Mouse (Mus musculus) left cerebral cortex, postnatal 14 days (tissue): Measurements from ENCODE around the gene Pfkp. TPM values are rescaled to one million over a fixed set of nuclear protein-coding genes. Genes with fewer than 3 reads are reported as not detected.

ENCODE experiments used
- DNase-seq, 2 experiments: peaks; one replicate each; pipeline ENCODE4 v3.0.0; 2021 to 2022; ENCODE audit warnings: low spot score in 2 of 2, mixed read lengths in 1 of 2
- intact Hi-C: fragments of 180-260 bp; cut with DNase I; formaldehyde crosslinking; loops from one replicate; pipeline ENCODE4 v1.15.1; 2025
- long read RNA-seq, 2 experiments: library from polyadenylated mRNA; stranded (forward); transcript quantifications; one replicate each; pipeline ENCODE4 v2.0.0; 2021
- total RNA-seq, 2 experiments: library from RNA; stranded (reverse); gene quantifications; 2 replicates each; pipeline ENCODE4 v1.2.3; 2021

Pfkp gene
- total RNA-seq, result 100 to 1,000 TPM; 260 to 273 TPM
- long read RNA-seq, experiment 1, full-length matches to known transcripts, result 322 of 360 reads
- long read RNA-seq, experiment 1, partial matches to known transcripts, result 22 of 360 reads
- long read RNA-seq, experiment 1, other reads (novel, unspliced or antisense), result 16 of 360 reads
- long read RNA-seq, experiment 2, full-length matches to known transcripts, result 308 of 338 reads
- long read RNA-seq, experiment 2, partial matches to known transcripts, result 16 of 338 reads
- long read RNA-seq, experiment 2, other reads (novel, unspliced or antisense), result 14 of 338 reads

DNA sequence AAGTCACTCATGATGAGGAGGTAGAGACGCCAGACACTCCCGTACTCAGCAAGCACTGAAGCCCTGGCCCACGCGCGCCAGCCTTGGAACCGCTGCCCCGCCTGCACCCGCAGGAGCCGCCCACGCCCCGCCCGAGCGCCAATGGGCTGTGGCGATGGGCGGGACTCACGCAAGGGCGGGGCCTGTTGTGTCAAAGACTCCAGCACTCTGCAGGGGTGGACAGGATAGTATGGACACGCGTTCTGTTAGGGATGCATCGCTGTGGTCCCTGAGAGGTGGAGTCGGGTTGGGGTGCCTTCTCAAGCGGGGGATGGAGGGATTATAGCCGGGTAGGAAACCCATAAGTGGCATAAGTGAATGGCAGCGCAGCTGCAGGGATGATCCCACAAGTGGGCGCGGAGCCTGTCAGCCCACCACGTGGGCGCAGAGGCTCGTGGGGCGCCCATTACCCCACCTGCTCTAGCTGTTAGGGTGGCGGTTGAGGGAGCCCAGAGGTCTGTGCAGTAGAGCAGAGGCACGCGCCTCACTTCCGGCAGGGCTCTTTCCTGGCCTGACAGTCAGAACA, at the start of gene Pfkp:
Pfkp (minus strand) TSS at position 109 of the 565 bp plus-strand sequence.
- intact Hi-C loops, result no loop called here
- DNase-seq, result peak; percentile 96 to 97

DNA sequence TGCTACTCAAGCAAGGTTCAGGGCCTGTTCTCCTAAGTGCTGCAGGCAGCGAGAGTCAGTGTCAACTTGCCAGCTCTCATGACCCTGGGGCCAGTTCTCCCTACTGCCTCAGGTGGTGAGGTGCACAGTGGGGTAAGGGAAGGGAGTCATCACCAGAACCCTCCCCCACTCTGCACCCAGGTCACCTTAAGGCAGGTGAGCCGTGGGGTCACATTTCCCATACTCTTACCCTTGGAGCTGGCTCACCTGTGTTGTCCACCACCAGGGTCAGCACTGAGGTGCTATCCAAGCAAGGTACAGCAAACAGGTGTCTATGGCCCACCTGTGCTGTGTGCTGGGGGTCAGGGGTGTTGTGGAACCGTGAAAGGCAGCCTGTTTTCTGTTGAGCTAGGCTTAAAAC, 42.0 kb upstream of the Pfkp start:
- DNase-seq, result no peak

DNA sequence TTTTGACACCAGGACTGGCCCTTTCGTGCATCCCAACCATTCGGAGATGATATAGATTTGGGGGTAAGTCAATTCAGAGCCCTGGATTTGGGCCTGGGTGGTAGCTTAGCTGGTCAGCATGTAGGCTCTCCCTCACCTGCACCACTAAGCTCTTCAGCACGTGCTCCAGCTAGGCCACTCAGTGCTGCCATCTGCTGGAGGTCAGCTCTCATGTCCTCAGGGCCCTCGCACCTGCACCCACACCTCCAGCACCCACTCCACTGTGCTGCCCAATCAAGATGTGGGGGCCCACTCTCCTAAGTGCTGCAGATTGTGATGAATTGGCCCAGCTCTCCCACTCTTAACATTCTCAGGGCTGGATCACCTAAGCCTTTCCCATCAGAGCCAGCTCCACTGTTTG, 41.4 kb upstream of the Pfkp start:
- intact Hi-C loops, result no loop called here

More for the DNA sequence above, 42.0 kb upstream of the Pfkp start:
- intact Hi-C loops, result no loop called here

DNA sequence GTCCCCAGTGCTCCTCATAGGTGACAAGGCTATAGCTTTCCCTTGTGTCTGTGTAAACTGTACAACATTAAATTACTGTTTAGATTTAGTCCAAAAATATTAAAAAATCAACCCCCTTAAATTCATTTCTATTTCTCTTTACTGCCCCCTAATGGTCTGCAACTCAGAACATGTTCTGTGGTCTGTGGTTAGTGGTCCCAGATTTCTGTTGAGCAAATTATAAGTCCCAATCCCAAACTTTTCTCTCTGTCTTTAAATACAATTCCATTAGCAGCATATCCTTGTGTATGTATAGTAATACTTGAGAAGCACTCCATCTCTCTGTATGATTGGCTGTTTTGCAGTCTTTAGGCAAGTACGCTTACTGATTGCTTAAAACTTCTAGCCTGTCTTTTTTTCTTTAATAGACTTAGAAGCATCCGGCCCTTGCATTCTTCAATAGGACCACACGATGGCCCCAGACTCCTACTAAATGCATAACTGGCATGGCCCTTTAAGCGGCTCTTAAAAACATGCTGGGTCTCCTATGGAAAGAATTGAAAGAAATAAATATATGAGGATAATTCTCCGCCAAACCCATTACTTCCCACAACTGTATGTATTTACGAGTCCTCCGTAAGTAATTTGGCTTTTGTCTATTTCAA, 40.3 kb upstream of the Pfkp start:
- DNase-seq, result peak; percentile 74 to 79
- intact Hi-C loops, result no loop called here

More for the DNA sequence above, 41.4 kb upstream of the Pfkp start:
- DNase-seq, result peak; percentile 15 to 29

DNA sequence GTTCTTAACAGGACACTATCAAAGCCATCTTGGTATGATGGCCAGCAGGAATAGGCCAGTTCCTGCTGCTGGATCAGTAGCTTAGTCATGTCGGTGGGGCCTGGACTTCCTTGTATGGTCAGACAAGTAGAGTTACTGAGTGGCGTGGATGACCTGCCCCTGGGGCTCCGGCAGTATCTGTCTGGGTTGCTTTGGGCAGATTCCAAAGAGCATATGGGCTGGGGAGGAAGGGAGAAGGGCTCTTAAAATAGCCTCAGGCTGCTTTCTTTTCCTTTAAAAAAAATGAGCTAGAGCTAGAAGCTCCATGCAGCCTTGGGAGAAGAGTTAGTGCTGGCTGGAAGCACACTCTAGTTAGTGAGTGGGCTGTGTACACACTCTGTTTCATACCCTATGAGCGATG, 18.3 kb upstream of the Pfkp start:
- DNase-seq, result peak; percentile 40 to 56
- intact Hi-C loops, result no loop called here

DNA sequence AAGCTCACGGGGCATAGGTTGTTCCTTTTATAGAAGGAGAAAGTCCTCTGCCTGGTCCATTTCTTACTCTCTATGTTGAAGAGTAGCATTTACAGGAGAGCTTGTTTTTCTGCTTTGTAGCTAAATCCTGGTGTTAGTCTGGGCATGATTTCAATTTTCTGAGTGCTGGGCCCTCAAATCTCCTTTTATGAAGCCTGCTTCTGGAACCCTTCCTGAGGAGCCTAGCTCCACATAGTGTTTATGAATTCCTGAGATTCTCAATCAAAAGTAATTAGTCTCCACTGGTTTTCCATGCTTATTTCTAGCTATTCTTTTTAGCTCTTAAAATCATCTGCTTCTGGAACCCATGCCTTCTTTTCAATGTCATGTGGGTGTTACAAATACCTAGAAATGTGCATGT, 16.9 kb upstream of the Pfkp start:
- DNase-seq, result no peak
- intact Hi-C loops, result no loop called here

DNA sequence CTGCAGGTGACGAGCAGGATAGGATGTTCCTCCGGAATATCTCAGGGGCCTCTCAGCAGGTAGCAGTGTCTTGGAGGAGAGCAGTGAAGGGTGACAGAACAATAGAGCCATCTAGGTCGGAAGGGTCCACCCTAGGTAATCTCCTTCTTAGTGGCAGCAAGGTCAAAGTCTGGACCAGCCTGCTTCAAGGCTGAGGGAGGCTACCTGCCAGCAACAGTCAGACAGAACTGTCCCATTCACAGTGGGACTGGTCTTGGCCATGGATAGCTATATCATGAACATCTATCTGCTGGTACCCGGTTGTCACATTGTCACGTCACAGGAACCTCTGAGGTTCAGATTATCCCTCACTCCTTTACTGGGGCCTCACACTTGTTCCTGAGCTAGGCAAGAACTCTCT, 15.6 kb upstream of the Pfkp start:
- intact Hi-C loops, result no loop called here
- no peak for DNase-seq

DNA sequence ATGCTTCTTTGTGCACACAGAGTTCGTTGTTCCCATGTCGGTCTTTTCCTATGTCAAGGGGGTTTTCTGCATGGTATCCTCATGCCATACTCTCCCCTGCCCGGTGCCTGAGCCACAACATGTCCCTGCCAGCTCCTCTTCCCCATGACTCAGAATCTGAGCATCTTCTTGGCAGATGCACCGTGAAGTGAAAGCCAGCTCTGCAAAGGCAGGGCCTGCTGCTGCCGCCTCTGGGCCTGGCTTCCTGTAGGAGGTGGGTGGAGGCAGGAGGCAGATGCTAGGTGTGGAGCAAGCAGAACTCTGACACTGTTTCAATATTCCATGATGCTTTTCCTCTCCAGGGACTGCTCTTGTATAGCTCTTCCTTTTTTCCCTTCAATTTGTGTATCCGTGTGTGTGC, 10.7 kb upstream of the Pfkp start:
- DNase-seq, result peak; percentile 68 to 87
- intact Hi-C loops, result no loop called here

DNA sequence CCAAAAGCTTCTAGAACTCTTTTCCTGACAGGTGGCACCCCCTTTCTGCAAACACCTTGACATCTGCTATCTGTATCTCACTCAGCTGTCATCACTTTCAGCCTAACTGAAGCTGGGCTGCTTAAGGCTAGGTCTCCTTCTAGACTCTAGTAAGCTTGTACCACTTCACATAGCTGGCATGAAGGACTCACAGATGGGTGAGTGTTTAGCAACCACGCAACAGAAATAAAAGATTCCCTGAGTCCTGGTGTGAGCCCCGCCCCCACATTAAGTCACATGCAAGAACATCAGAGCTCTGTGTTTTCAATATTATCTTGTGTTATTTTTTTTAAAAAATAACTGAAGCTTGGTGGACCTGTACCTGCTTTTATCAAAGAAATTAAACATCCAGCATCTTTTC, 8.7 kb upstream of the Pfkp start:
- intact Hi-C loops, result no loop called here
- peak; percentile 55 to 77 for DNase-seq

DNA sequence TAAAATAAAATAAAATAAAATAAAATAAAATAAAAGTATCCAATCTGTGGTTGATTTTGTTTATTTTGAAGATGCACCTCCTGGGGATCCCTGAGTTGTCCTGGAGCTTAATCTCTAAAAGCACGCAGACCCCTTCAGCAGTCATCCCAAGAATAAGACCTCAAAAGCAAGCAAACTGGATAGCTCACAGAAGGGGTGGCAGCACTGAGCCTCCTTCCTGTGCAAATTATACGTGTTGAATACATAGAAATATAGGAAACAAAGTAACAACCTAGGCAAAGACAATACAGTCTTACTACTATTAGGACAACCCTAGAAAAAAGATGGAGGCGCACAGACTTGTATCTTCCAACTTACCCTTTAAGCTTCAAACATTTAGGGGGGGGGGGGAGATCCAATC, 965 bp upstream of the Pfkp start:
- intact Hi-C loops, result no loop called here
- no peak for DNase-seq

DNA sequence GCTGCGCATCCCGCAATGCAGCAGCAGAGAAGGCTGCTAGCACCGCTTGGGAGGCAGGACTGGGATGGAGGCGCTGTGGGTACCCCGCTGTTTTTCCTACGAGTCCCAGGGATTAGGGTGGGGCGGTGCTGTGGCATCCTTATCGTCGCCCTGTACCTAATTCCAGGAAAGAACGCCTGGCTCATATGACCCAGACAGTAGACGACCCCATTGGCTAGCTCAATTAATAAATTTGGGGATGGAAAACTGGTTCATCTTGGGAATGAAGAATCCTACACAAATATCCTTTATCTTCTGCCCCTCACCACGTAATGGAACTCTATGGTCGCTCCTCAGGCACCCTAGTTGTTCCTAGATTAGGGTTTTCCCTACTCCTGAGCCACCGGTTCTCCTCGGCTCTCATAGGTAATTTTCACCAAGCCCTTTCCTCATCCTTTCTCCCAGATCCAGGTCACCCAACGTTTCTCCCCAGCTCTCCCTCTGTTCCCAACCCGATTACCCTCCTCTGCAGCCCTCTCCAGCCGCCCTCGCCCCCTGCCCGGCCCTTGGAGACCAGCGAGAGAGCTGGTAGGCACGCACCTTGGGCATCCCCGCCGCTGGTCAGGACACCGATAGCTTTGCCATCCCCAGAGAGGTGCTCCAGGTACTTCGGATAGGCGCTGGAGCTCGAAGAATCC, 447 bp downstream of the Pfkp start:
- intact Hi-C loops, result no loop called here
- DNase-seq, result peak in 1 of 2 experiments; percentile 32

DNA sequence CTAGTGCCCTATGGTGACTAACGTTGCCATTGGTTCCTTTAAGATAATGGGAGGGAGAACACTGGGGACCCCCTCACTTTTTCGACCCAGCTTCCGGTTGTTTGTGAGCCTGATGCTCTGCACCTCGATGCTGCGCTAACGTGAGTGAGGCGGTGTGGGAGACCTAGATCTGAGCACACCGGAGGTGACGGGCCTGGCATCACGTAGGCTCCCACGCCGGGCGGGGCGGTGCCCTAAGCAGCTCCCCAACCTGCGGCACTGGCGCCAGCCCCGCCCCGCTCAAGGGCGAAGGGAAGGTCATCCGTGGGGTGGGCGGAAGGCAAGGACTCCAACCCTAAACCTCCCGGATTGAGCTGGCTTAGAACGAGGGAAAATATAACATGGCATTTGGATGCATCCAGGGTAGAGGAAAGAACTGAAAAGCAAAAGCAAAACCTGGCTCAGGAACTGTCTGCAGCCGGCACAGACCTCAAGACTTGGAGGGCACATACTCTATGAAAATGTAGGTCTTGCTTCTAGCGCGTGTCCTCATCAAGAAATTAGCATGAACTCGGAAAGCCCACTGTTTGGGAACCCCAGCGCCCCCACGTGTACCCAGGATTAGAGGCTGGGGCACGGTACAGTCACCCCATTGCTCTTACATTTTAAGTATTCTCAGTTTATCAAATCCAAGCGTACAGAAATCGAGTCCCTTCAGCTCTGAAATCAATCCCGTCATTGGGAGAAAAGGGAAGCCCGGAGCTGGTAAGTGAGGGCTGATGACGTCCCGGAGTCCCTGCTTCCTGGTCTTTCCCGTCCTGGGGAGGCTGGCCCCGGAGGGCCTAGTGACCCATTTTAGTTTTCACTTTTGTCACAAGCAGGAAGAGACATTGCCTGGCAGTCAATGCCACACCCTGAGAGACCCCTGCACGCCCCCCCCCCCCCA, 1.2 kb downstream of the Pfkp start:
- intact Hi-C loops, result no loop called here
- DNase-seq, result peak; percentile 56 to 58

DNA sequence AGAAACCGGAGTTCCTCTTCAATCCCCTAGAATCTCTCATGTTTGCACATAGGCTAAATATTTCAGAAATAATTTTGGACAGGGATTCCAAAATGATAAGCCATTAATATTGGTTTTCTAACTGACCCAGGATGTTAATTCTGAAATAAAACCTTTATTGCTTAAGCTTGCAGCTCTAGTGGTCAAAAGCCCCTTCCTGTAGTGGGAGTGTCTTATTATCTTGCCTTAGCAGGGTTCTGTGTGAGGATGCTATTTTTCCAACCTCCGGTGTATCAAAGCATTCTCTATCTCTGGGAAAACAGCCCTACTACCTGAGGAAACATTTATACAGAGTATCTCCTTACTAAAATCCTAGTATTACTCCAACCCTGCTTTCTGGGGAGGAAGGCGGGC, 1.9 kb downstream of the Pfkp start:
- no peak for DNase-seq
- intact Hi-C loops, result no loop called here

DNA sequence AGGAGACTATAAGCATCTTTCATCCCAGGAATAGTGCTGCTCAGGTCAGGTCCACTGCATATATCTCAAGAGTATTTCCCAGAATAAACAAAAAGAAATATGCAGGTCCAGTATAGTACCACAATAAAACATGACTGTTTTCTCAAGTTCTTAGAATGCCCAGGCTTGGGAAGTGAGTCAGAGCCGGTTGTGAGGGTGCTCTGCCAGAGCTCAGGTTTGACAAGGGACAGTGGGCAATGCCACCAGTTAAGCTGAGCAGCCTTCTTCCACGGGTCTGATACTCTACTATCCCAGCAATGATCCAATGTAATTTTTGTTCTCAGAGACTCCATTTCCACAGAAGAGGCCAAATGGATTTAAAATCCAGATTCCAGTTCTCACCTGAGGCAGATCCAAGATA, 2.3 kb downstream of the Pfkp start:
- intact Hi-C loops, result no loop called here
- DNase-seq, result no peak

DNA sequence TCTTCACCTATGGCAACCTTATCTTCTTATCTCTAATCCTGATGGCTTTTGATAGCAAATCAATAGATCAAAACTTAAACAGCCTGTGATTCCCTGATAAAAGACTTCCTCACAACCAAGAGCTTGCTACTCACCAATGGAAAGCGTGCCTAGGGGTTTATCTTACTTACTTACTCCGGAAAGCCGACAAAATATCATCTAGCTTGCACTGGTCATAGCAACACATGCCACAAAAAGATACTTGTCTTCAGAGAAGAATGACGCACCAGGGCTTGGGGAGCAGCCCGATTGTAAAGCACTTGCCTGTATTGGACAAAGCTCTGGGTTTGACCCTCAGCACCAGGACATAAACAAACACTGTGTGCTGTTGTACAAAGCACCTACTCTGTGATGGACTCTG, 4.6 kb downstream of the Pfkp start:
- no peak for DNase-seq
- intact Hi-C loops, result no loop called here

DNA sequence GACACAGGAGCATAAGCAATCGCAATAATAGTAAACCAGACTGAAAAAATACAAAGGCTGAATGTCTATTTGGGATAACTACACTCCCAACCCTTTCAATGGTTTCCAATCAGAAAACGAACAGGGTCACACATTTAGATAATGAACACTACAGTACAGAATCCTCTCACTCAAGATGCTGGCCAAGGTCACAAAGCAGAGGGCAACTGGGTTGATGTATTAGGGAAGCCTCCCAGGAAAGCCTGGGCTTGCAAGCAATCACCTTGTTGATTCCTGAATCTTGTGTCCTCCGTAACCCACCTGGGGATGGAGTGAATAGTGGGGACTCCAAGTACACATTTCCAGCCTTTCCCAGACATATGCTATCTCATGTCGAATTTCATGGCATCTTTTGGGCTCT, 5.6 kb downstream of the Pfkp start:
- intact Hi-C loops, result no loop called here
- DNase-seq, result no peak

DNA sequence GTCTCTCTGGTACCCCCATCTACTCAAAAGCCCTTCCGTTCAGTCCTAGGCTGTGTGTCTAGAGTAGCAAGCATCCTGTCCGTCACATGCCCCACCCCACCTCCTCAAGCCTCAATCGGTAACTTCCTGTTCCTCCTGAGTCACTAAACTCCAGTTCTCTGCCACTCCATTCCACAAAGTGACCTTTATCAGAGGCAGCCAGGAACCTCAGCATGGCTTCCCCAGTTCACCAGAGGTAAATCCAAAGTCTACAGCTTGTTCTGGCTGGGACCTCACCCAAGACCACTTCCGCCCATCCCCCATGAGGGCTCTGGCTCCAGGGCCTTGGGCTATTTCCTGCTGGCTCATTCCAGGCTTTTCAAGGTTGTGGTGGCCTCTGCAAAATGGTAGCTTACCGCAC, 6.1 kb downstream of the Pfkp start:
- DNase-seq, result no peak
- intact Hi-C loops, result no loop called here

DNA sequence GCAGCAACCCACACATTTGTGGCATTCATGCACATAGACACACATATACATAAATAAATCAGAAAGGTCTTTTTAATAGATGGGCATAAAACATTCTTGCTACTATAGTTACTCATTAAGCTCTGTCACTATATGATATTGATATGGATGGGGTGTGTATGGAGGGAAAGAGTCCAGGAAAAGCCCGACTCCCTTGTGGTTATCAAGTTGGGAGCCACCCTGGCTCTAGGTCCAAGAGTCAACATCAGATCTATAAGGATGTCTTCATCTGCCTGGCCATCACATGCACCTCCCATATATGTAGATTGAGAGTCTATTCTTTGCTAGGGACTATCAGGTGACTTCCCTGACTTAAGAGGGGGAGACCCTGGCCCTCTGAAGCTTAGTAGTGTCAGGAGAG, 7.1 kb downstream of the Pfkp start:
- DNase-seq, result no peak
- intact Hi-C loops, result no loop called here

DNA sequence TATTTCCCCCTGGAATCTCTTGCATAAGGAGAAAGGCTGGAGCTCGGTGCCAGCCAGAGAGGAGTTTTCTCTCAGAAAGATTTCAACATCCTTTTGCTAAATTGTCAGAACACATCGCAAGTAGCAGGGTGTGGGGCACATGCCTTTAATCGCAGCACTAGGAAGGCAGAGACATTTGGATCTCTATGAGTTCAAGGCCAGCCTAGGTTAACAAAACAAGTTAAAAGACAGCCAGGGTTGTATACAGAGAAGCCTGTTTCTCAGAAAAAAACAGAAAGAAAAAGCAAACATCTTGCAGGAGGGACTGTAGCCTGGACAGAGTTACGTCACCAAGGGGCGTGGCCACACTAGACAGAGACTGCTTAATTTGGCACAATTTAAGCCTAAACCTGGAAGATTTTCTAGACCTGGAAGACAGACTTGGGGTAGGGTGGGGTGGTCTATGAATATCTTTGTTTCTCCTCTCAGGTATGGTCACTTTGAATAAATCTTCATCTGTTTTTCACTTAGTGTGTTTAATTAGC, 9.0 kb downstream of the Pfkp start:
- intact Hi-C loops, result no loop called here
- no peak for DNase-seq
